Mouse (Mus musculus) ES-E14 (cell line): ENCODE data around the gene Proser3. TPM values are rescaled to one million over a fixed set of nuclear protein-coding genes. Genes with fewer than 3 reads are reported as not detected.

ENCODE experiments used
- DNase-seq: peaks from one replicate; pipeline ENCODE4 v3.0.0-alpha.2; 2013; ENCODE audit warnings: low read depth, low spot score
- H3K27ac ChIP-seq: 2 replicates; pipeline ENCODE4 v1.5.1; 2012; ENCODE audit warnings: low read depth, mild to moderate bottlenecking, low read length, moderate library complexity, mixed read lengths; ENCODE audit not compliant: poor library complexity, insufficient read depth, severe bottlenecking
- H3K36me3 ChIP-seq: 2 replicates; pipeline ENCODE4 v1.6.1; 2012; ENCODE audit warnings: mild to moderate bottlenecking, low read length, moderate library complexity, mixed read lengths; ENCODE audit not compliant: control insufficient read depth, poor library complexity, insufficient read depth, severe bottlenecking
- H3K4me1 ChIP-seq, 2 experiments: fragments of 150-350 bp in 1 of 2; sonication (generic) in 1 of 2; 2 replicates each; pipeline ENCODE4 v1.6.1; 2012; ENCODE audit warnings: low read length in 2 of 2, mild to moderate bottlenecking in 1 of 2, mixed read lengths in 1 of 2; ENCODE audit not compliant: control insufficient read depth in 2 of 2, insufficient read depth in 2 of 2, poor library complexity in 1 of 2
- H3K4me3 ChIP-seq, 2 experiments: fragments of 150-350 bp in 1 of 2; sonication (generic) in 1 of 2; 2 replicates each; pipeline ENCODE4 v1.5.1; 2012; ENCODE audit warnings: low read length in 2 of 2, low read depth in 1 of 2, mild to moderate bottlenecking in 1 of 2, mixed read lengths in 1 of 2; ENCODE audit not compliant: insufficient read depth in 1 of 2, poor library complexity in 1 of 2, severe bottlenecking in 1 of 2
- H3K9ac ChIP-seq: 2 replicates; pipeline ENCODE4 v1.6.1; 2012; ENCODE audit warnings: low read depth, mild to moderate bottlenecking, low read length, mixed read lengths; ENCODE audit not compliant: poor library complexity, insufficient read depth, severe bottlenecking
- H3K9me3 ChIP-seq: fragments of 150-350 bp; sonication (generic); 2 replicates; pipeline ENCODE4 v1.6.1; 2012; ENCODE audit warnings: low read depth, mild to moderate bottlenecking, low read length; ENCODE audit not compliant: control insufficient read depth, insufficient read depth
- CHD2 ChIP-seq: IDR thresholded peaks from 2 replicates; pipeline ENCODE4 v1.6.1; 2014; ENCODE audit warnings: mild to moderate bottlenecking, low read depth, low read length, inconsistent platforms
- HCFC1 ChIP-seq: IDR thresholded peaks from 2 replicates; pipeline ENCODE4 v1.6.1; 2012; ENCODE audit warnings: low read length, inconsistent platforms, borderline replicate concordance; ENCODE audit not compliant: insufficient read depth
- MAFK ChIP-seq: IDR thresholded peaks from 2 replicates; pipeline ENCODE4 v1.6.1; 2014; ENCODE audit warnings: mild to moderate bottlenecking, low read depth, low read length, inconsistent platforms; ENCODE audit not compliant: insufficient read depth
- ZC3H11A ChIP-seq: IDR thresholded peaks from 2 replicates; pipeline ENCODE4 v1.6.1; 2012; ENCODE audit warnings: low read depth, mild to moderate bottlenecking, inconsistent platforms, low read length, borderline replicate concordance
- ZNF384 ChIP-seq: IDR thresholded peaks from 2 replicates; pipeline ENCODE4 v1.6.1; 2012; ENCODE audit warnings: low read depth, low read length, inconsistent platforms
- in situ Hi-C, 2 experiments: fragments of 600-800 bp; cut with MboI; formaldehyde crosslinking; loops; one replicate each; pipeline ENCODE4 v1.15.1; 2025; ENCODE audit warnings: low sequenced_read_pairs in 2 of 2, inconsistent platforms in 1 of 2; ENCODE audit not compliant: unreplicated experiment in 2 of 2
- total RNA-seq: library from RNA; depleted of rRNA; stranded (reverse); fragments of 300-350 nt; gene quantifications from 2 replicates; pipeline ENCODE4 v1.2.3, GENCODE M21; 2012

Gene Proser3
- total RNA-seq, 1 experiment, result 6.8 TPM

DNA sequence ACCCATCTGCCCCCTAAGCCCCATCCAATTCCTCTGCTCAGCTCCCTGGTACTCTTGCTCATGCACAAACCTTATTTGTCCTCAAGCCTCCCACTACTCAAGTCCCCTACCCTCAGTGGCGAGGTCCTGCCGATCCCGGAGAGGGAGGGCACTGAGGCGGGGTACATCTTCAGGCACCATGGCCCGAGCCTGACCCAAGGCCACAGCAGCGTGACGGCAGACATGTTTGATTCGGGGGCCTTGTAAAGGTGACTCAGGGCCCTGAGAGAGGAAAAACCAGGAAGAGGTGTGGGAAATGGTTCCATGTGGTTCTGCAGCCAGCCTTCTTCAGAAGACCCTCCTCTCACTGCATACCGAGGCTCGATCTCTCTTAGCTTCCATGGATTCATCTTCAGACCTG, 32.2 kb upstream of the Proser3 start:
- no peaks in the 10 kb centered on the region for H3K9me3 ChIP-seq
- DNase-seq, result no peak
- peaks cover 4 to 13% of the 10 kb centered on the region in 2 experiments; a peak in 3 of 4 replicates for H3K4me1 ChIP-seq
- in situ Hi-C loops, result no loop called here
- no peak overlapping the region for H3K27ac ChIP-seq
- H3K36me3 ChIP-seq, result peaks cover 72% of the 10 kb centered on the region
- TF ChIP-seq HCFC1, result no peak
- no peak overlapping the region for H3K9ac ChIP-seq
- no peak overlapping the region for H3K4me3 ChIP-seq

DNA sequence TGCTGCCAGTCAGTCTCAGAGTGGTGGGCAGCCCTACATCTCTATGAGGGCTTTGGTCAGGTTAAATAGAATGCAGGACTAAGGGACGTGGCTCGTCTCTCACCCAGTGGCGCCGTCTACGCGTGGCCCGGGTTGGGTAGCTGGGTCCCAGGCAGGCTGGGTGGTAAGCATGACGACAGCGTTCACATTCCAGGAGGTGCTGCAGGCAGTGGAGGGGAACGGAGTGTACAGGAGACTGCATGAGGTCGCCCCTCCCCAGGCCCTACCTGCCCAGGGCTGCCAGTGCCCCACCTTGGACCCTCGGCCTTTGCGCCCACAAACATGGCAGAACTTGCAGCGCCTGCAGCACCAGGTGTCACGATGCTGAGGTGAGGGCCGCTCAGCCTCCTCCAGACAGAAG, 29.4 kb upstream of the Proser3 start:
- H3K9me3 ChIP-seq, result no peaks in the 10 kb centered on the region
- H3K27ac ChIP-seq, result no peak overlapping the region
- no peak overlapping the region for H3K9ac ChIP-seq
- TF ChIP-seq ZNF384, result no peak
- TF ChIP-seq CHD2, result no peak
- no peak for TF ChIP-seq ZC3H11A
- no peak for TF ChIP-seq HCFC1
- TF ChIP-seq MAFK, result no peak
- H3K4me1 ChIP-seq, result peaks cover 0 to 6% of the 10 kb centered on the region in 2 experiments; a peak in 1 of 4 replicates
- in situ Hi-C loops, result no loop called here
- DNase-seq, result no peak
- no peak overlapping the region for H3K4me3 ChIP-seq
- H3K36me3 ChIP-seq, result peaks cover 96% of the 10 kb centered on the region

GRCm38 (mm10) chr7:30579950-30580349, 27.9 kb upstream of the Proser3 start:
- H3K4me1 ChIP-seq, result 0 out of 4 replicates have a peak, but pooled peaks cover 0 to under 1% of the 10 kb centered on the region in 2 experiments
- H3K4me3 ChIP-seq, result no peak overlapping the region
- in situ Hi-C loops, result no loop called here
- H3K9ac ChIP-seq, result no peak overlapping the region
- peaks cover 96% of the 10 kb centered on the region for H3K36me3 ChIP-seq
- no peak overlapping the region for H3K27ac ChIP-seq
- no peak for TF ChIP-seq ZC3H11A
- no peak for TF ChIP-seq CHD2
- no peak for TF ChIP-seq ZNF384
- no peak for TF ChIP-seq MAFK
- no peak for TF ChIP-seq HCFC1
- DNase-seq, result no peak
- H3K9me3 ChIP-seq, result no peaks in the 10 kb centered on the region

GRCm38 (mm10) chr7:30572969-30573368, 20.9 kb upstream of the Proser3 start:
- H3K36me3 ChIP-seq, result peaks cover 92% of the 10 kb centered on the region
- in situ Hi-C loops, result no loop called here
- no peak overlapping the region for H3K4me3 ChIP-seq
- TF ChIP-seq CHD2 (no peak), ZNF384 (no peak), MAFK (no peak), HCFC1 (no peak)
- no peak overlapping the region for H3K9ac ChIP-seq
- H3K9me3 ChIP-seq, result no peaks in the 10 kb centered on the region
- DNase-seq, result no peak
- H3K27ac ChIP-seq, result no peak overlapping the region
- no peaks in the 10 kb centered on the region for H3K4me1 ChIP-seq

DNA sequence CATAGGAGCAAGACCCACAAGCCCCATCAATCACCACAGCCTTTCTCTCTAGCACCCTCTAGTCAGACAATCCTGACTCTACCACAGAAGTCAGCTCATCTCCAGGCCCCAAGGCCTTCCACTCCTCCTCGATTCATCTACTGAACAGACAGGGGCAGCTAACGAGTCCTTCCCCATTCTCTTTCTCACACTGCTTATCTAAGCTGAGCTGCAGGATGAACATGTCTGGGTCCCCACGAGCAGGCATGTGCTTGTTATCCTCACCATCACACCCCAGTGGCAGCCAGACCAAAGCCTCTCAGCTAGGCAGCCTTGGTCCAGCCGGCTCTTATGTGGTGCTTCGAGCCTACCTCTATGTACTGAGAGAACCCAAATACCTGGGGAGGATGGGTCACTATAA, 20.3 kb upstream of the Proser3 start:
- in situ Hi-C loops, result no loop called here
- H3K4me3 ChIP-seq, result no peak overlapping the region
- no peak overlapping the region for H3K9ac ChIP-seq
- no peak overlapping the region for H3K27ac ChIP-seq
- no peak for TF ChIP-seq ZNF384
- no peak for TF ChIP-seq ZC3H11A
- TF ChIP-seq MAFK, result no peak
- no peak for TF ChIP-seq CHD2
- TF ChIP-seq HCFC1, result no peak
- no peaks in the 10 kb centered on the region for H3K9me3 ChIP-seq
- DNase-seq, result no peak
- H3K36me3 ChIP-seq, result peaks cover 86% of the 10 kb centered on the region
- peaks cover 0 to 3% of the 10 kb centered on the region in 2 experiments; a peak in 1 of 4 replicates for H3K4me1 ChIP-seq
